Mouse (Mus musculus): ENCODE results near the gene Dysf.

Gene Dysf

GRCm38 (mm10) chr6:84050238-84050637 lies 41.8 kb downstream of the Dysf start:
- DNase-seq (ENCODE audit: low read depth, low spot score) = no peak

- no peak for DNase-seq (ENCODE audit: low read depth, low spot score)
These were observed 42.6 kb downstream of the Dysf start for GRCm38 (mm10) chr6:84051032-84051431.

- DNase-seq (ENCODE audit: low read depth, low spot score) = no peak
These were observed 45.6 kb downstream of the Dysf start for GRCm38 (mm10) chr6:84053874-84054530.

- no peak for DNase-seq (ENCODE audit: low read depth, low spot score)
These were observed 47.2 kb downstream of the Dysf start for GRCm38 (mm10) chr6:84055619-84056018.

DNA sequence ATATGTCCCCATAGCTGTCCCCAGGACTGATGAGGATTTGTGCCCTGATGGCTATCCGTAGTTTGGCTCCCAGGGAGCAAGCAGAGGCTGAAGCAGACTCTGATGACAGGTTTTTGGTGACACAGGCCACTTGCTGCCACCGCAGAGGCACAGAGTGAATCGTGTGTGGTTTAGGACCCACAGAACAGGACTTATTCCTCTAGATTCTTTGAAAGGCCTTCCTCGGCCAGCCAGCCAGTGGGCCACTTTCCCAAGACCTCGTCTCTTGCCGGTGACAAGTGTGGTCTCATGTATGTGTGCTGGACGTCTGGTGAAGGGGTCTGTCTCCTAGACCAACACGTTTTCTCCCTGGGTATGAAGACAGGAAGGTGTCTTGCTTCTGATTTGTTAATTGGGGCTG lies 48.8 kb downstream of the Dysf start:
- DNase-seq (ENCODE audit: low read depth, low spot score) = no peak

GRCm38 (mm10) chr6:84058671-84059141 lies 50.3 kb downstream of the Dysf start:
- DNase-seq (ENCODE audit: low read depth, low spot score) = no peak

- DNase-seq (ENCODE audit: low read depth, low spot score) = no peak
These were observed 51.5 kb downstream of the Dysf start for GRCm38 (mm10) chr6:84059771-84060414.

DNA sequence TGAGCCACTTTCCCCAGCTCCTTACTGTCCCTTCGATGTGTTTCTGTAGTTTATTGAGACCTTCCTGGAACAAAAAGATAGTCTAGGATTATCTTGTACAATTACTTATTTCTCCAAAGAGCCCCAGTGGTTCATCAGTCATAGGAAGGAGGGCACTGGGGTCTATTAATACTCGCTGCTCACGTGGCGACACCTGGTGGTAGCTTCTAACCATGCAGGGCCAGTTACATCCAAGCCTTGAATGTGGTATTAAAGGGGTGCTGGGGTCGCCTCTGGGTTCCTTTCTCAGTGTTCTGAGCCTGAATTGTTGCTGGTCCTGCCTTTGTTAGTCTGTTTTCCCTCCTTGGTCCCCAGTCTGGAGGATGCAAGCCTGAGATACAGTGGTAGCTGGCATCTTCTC lies 52.9 kb downstream of the Dysf start:
- DNase-seq (ENCODE audit: low read depth, low spot score) = peak; percentile 63

DNA sequence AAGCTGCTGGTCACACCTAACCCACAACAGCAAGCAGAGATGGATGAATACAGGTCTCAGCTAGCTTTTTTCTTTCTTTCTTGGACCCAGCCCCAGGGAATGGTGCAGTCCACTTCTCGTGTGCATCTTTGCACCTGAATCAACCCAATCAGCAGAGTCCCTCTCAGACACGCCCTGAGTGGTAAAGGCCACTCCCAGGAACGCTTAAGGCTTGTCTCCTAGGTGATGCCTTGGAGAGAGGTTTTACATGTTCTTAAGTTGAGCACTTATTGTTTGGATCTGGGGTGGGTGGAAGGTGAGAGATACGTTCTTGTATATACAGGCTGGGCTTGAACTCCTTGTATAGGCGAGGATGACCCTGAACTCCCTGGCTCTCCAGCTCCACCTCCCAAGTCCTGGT lies 54.2 kb downstream of the Dysf start:
- no peak for DNase-seq (ENCODE audit: low read depth, low spot score)

- no peak for DNase-seq (ENCODE audit: low read depth, low spot score)
These were observed 59.8 kb downstream of the Dysf start for GRCm38 (mm10) chr6:84068236-84068635.

GRCm38 (mm10) chr6:84070251-84070650 lies 61.9 kb downstream of the Dysf start:
- DNase-seq (ENCODE audit: low read depth, low spot score) = no peak

DNA sequence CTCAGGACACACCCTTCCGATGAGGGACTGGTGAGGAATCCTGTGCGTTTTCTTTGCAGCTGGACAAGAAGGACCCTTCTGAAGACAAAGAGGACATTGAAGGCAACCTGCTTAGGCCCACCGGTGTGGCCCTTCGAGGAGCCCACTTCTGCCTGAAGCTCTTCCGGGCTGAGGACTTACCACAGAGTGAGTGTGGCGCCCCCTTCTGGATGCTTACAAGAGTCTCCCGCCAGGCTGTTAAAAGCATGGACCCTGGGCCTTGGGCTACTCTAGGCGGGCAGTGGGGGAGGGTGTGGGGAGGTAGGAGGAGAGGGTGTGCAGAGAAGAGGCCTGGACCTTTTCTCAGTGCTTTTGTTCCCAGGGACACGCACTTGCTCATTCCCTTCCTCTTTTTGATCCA lies 64.2 kb downstream of the Dysf start:
- no peak for DNase-seq (ENCODE audit: low read depth, low spot score)

- no peak for DNase-seq (ENCODE audit: low read depth, low spot score)
These were observed 69.8 kb downstream of the Dysf start for GRCm38 (mm10) chr6:84078172-84078571.

DNA sequence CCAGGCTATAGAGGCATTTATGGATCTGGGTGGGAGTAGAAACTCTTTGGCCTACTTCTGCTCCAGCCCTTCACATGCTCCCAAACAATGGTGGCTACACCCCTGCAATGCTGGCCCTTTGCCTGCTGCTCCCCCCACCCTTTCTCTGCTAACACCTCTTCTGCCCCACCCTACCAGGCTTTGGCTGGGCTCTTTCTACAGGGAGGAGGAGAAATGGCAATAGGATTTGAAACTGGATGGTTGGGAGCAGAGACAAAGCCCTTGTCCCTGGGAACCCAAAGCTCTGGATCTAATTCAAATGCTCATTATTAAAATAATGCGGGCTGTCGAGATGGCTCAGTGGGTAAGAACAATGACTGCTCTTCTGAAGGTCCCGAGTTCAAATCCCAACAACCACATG lies 72.2 kb downstream of the Dysf start:
- DNase-seq (ENCODE audit: low read depth, low spot score) = no peak

GRCm38 (mm10) chr6:84084757-84085156 lies 76.4 kb downstream of the Dysf start:
- DNase-seq (ENCODE audit: low read depth, low spot score) = no peak

GRCm38 (mm10) chr6:84093473-84093872 lies 85.1 kb downstream of the Dysf start:
- DNase-seq (ENCODE audit: low read depth, low spot score) = peak; percentile 60

DNA sequence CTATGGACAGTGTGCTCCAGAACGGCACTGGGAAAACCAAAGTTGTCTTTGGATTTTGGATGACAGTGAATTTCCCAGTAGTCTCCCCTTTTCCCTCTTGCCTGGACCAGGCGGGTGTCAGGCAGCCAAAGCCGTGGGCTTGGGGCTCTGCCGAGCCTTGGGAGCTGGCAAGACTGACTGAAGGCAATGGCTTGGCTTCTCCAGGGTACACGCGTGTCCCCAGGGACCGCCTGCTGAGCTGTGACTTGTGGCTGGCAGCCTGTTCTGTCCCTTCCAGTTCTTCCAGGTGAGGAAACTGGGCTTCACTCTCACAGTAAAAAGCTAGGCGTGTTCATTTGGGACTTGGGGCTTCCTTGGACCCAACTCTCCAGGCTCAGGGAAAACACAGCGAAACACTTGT lies 86.1 kb downstream of the Dysf start:
- DNase-seq (ENCODE audit: low read depth, low spot score) = no peak

- peak; percentile 71 for DNase-seq (ENCODE audit: low read depth, low spot score)
These were observed 86.6 kb downstream of the Dysf start for GRCm38 (mm10) chr6:84094998-84095397.

- DNase-seq (ENCODE audit: low read depth, low spot score) = peak; percentile 80
These were observed 87.5 kb downstream of the Dysf start for GRCm38 (mm10) chr6:84095882-84096281.

GRCm38 (mm10) chr6:84102002-84102401 lies 93.6 kb downstream of the Dysf start:
- no peak for DNase-seq (ENCODE audit: low read depth, low spot score)

- DNase-seq (ENCODE audit: low read depth, low spot score) = peak; percentile 79
These were observed 97.0 kb downstream of the Dysf start for GRCm38 (mm10) chr6:84105148-84106022.

DNA sequence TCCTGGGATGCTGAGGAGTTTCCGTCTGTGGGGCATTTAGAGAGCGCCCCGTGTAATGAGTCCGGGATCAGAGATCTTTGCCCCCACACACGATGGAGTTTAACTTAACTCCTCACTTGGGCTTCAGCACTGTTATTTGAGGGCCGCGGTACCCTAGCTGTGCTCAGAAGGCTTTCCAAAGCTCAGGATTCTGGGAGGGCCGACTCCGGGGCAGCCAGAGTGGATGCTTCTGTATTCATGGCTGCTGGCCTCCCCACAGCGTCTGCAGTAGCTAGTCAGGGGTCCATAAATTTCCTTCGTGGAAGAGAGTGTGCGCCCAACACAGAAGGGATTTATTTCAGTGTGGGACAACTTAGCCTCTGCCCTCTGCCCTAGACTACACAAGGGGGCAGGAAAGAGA lies 97.7 kb downstream of the Dysf start:
- no peak for DNase-seq (ENCODE audit: low read depth, low spot score)

All from embryo, embryonic 11.5 days (tissue).